Mouse (Mus musculus): ENCODE measurements around the gene Sept4. TPM values are rescaled to one million over a fixed set of nuclear protein-coding genes. Genes with fewer than 3 reads are reported as not detected.

Gene Sept4
- polyA plus RNA-seq, 1 experiment = 1,033 TPM

GRCm38 (mm10) chr11:87589605-87590004, 20.9 kb downstream of the Sept4 start:
- WGBS = 80% methylated on average over 8 of the region's 8 CpGs

GRCm38 (mm10) chr11:87590841-87591525, 22.3 kb downstream of the Sept4 start:
- no peak for TF ChIP-seq CTCF (IDR thresholded peaks at IDR 0.05; ENCODE audit: borderline replicate concordance, insufficient read depth, low read depth, low read length)
- no peak for TF ChIP-seq POLR2A (IDR thresholded peaks at IDR 0.05; ENCODE audit: borderline replicate concordance, insufficient read depth, low read length)
- no peaks in the 10 kb centered on the region for H3K27me3 ChIP-seq (ENCODE audit: control insufficient read depth, insufficient read depth, low read length)
- WGBS = under 1% methylated on average over 25 of the region's 25 CpGs
- DNase-seq = peak; percentile 55 to 71
- H3K4me3 ChIP-seq (replicated peaks; ENCODE audit: insufficient read depth, low read depth, low read length) = peak overlapping the region; percentile 83
- peak overlapping the region; percentile 48 for H3K27ac ChIP-seq (ENCODE audit: insufficient read depth, low read length)
- H3K4me1 ChIP-seq (ENCODE audit: control insufficient read depth, insufficient read depth, low read length) = peaks cover 16% of the 10 kb centered on the region

More at GRCm38 (mm10) chr11:87589605-87590004, 20.9 kb downstream of the Sept4 start:
- DNase-seq = no peak
- Histone ChIP-seq H3K4me3 (replicated peaks; ENCODE audit: insufficient read depth, low read depth, low read length) (no peak overlapping the region), H3K27me3 (ENCODE audit: control insufficient read depth, insufficient read depth, low read length) (no peaks in the 10 kb centered on the region), H3K27ac (ENCODE audit: insufficient read depth, low read length) (no peak overlapping the region), H3K4me1 (ENCODE audit: control insufficient read depth, insufficient read depth, low read length) (peaks cover 16% of the 10 kb centered on the region)
- TF ChIP-seq POLR2A (IDR thresholded peaks at IDR 0.05; ENCODE audit: borderline replicate concordance, insufficient read depth, low read length) (no peak), CTCF (IDR thresholded peaks at IDR 0.05; ENCODE audit: borderline replicate concordance, insufficient read depth, low read depth, low read length) (no peak)

DNA sequence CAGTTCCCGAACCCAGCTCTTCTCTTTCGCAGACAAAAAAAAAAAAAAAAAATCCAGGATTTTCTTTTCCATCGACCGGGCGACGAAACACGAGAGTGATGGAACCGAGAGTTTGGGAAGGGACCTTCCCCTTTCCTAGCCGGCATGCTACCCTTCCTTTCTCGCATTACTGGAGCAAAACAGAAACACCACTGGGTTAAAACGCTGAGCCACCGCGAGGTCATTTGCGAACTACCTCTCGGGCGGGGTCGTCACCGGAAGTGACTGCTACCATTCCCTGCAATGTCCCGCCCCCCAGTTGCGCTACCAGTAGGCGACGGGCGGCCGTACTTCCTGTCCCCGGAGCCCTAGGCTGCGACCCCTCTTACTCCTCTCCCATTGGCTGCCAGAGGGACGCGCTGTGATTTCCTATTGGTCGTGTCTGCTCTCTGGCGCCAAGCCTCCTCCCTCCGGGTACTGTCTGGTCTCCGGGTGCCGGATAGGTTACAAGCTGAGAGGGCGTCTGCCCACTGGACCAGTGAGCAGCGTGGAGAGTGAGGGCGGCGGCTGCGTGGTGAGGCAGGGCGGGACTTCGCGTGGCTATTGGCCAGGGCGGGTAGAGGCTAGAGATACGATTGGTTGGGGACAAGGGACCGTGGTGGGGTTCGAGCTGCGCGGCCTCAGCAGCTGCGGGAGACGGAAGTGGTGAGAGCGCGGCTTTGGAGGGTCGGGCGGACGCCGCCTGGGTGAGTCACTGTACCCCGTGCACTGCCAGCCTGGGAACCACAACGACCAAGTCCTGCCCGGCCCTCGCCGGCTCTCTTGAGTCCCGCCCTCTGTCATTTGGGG, 23.0 kb downstream of the Sept4 start, which contains the start of gene Mtmr4:
Gene Mtmr4 (plus strand): TSS at position 637 of the 828 bp plus-strand sequence.
- peak; percentile 96 for TF ChIP-seq POLR2A (IDR thresholded peaks at IDR 0.05; ENCODE audit: borderline replicate concordance, insufficient read depth, low read length)
- no peak for TF ChIP-seq CTCF (IDR thresholded peaks at IDR 0.05; ENCODE audit: borderline replicate concordance, insufficient read depth, low read depth, low read length)
- peak within 1 kb of the TSS; percentile 83 for H3K4me3 ChIP-seq (replicated peaks; ENCODE audit: insufficient read depth, low read depth, low read length)
- WGBS = under 1% methylated on average over 60 of the region's 61 CpGs
- peak; percentile 100 for DNase-seq
- no peaks in the 10 kb centered on the region for H3K27me3 ChIP-seq (ENCODE audit: control insufficient read depth, insufficient read depth, low read length)
- peaks cover 16% of the 10 kb centered on the region for H3K4me1 ChIP-seq (ENCODE audit: control insufficient read depth, insufficient read depth, low read length)
- H3K27ac ChIP-seq (ENCODE audit: insufficient read depth, low read length) = peak within 1 kb of the TSS; percentile 89

- peak overlapping the region; percentile 89 for H3K27ac ChIP-seq (ENCODE audit: insufficient read depth, low read length)
- H3K4me3 ChIP-seq (replicated peaks; ENCODE audit: insufficient read depth, low read depth, low read length) = peak overlapping the region; percentile 68
- H3K27me3 ChIP-seq (ENCODE audit: control insufficient read depth, insufficient read depth, low read length) = no peaks in the 10 kb centered on the region
- WGBS = under 1% methylated on average over 15 of the region's 15 CpGs
- no peak for DNase-seq
- TF ChIP-seq CTCF (IDR thresholded peaks at IDR 0.05; ENCODE audit: borderline replicate concordance, insufficient read depth, low read depth, low read length) (no peak), POLR2A (IDR thresholded peaks at IDR 0.05; ENCODE audit: borderline replicate concordance, insufficient read depth, low read length) (no peak)
- peaks cover 17% of the 10 kb centered on the region for H3K4me1 ChIP-seq (ENCODE audit: control insufficient read depth, insufficient read depth, low read length)
Observed at GRCm38 (mm10) chr11:87592354-87592695, 23.6 kb downstream of the Sept4 start.

GRCm38 (mm10) chr11:87592713-87593598, 24.3 kb downstream of the Sept4 start:
- WGBS = 17% methylated on average over 13 of the region's 13 CpGs
- TF ChIP-seq POLR2A (IDR thresholded peaks at IDR 0.05; ENCODE audit: borderline replicate concordance, insufficient read depth, low read length) (no peak), CTCF (IDR thresholded peaks at IDR 0.05; ENCODE audit: borderline replicate concordance, insufficient read depth, low read depth, low read length) (no peak)
- Histone ChIP-seq H3K4me3 (replicated peaks; ENCODE audit: insufficient read depth, low read depth, low read length) (peak overlapping the region; percentile 68), H3K27me3 (ENCODE audit: control insufficient read depth, insufficient read depth, low read length) (no peaks in the 10 kb centered on the region), H3K4me1 (ENCODE audit: control insufficient read depth, insufficient read depth, low read length) (peaks cover 20% of the 10 kb centered on the region), H3K27ac (ENCODE audit: insufficient read depth, low read length) (peak overlapping the region; percentile 89)
- no peak for DNase-seq

GRCm38 (mm10) chr11:87595327-87595841, 26.7 kb downstream of the Sept4 start:
- DNase-seq = peak; percentile 89 to 93

GRCm38 (mm10) chr11:87595976-87596375, 27.3 kb downstream of the Sept4 start:
- DNase-seq = peak; percentile 45 to 54
- Histone ChIP-seq H3K27ac (ENCODE audit: insufficient read depth, low read length) (peak overlapping the region; percentile 58), H3K27me3 (ENCODE audit: control insufficient read depth, insufficient read depth, low read length) (no peaks in the 10 kb centered on the region), H3K4me1 (ENCODE audit: control insufficient read depth, insufficient read depth, low read length) (peaks cover 22% of the 10 kb centered on the region), H3K4me3 (replicated peaks; ENCODE audit: insufficient read depth, low read depth, low read length) (peak overlapping the region; percentile 92)
- 5% methylated on average over 7 of the region's 7 CpGs for WGBS
- no peak for TF ChIP-seq POLR2A (IDR thresholded peaks at IDR 0.05; ENCODE audit: borderline replicate concordance, insufficient read depth, low read length)
- no peak for TF ChIP-seq CTCF (IDR thresholded peaks at IDR 0.05; ENCODE audit: borderline replicate concordance, insufficient read depth, low read depth, low read length)

More at GRCm38 (mm10) chr11:87595327-87595841, 26.7 kb downstream of the Sept4 start:
- H3K4me1 ChIP-seq (ENCODE audit: control insufficient read depth, insufficient read depth, low read length) = peaks cover 21% of the 10 kb centered on the region
- peak overlapping the region; percentile 92 for H3K4me3 ChIP-seq (replicated peaks; ENCODE audit: insufficient read depth, low read depth, low read length)
- H3K27me3 ChIP-seq (ENCODE audit: control insufficient read depth, insufficient read depth, low read length) = no peaks in the 10 kb centered on the region
- peak overlapping the region; percentile 70 for H3K27ac ChIP-seq (ENCODE audit: insufficient read depth, low read length)
- WGBS = 2% methylated on average over 36 of the region's 37 CpGs
- TF ChIP-seq POLR2A (IDR thresholded peaks at IDR 0.05; ENCODE audit: borderline replicate concordance, insufficient read depth, low read length) = peak; percentile 60; the same call in 1 of the 2 replicates
- TF ChIP-seq CTCF (IDR thresholded peaks at IDR 0.05; ENCODE audit: borderline replicate concordance, insufficient read depth, low read depth, low read length) = no peak
